Mouse (Mus musculus) erythroblast, embryonic 14.5 days (primary cell): Measurements from ENCODE around the gene Gna15.

Experiments used
- GATA1 ChIP-seq: IDR thresholded peaks from 2 replicates; pipeline ENCODE4 v1.6.1; 2012; ENCODE audit warnings: low read length, inconsistent platforms, mixed read lengths
- TAL1 ChIP-seq: IDR thresholded peaks from 3 replicates; pipeline ENCODE4 v1.6.1; 2012; ENCODE audit warnings: low read length, inconsistent platforms, mixed read lengths

GRCm38 (mm10) chr10:81485060-81485449 is 39.0 kb downstream of the Gna15 start:
- TF ChIP-seq TAL1 (no peak), GATA1 (no peak)
